Mouse (Mus musculus) cerebellum, adult (tissue): ENCODE results near the gene Pdlim5.
"Not testable (repeated sequence)": the region's sequence is repeated elsewhere in the genome, so short reads cannot be mapped to it uniquely, and the experiment has no call there.

Source experiments
- ATAC-seq: cut with Nextera tagmentation; 2 replicates; pipeline ENCODE4 v1.9.2; 2017; ENCODE audit warnings: mild to moderate bottlenecking, moderate library complexity, mixed read lengths; ENCODE audit not compliant: insufficient number of reproducible peaks, low FRiP score, low TSS enrichment

Gene Pdlim5

GRCm38 (mm10) chr3:142395520-142396193 lies at the start of gene Pdlim5:
TSS of gene Pdlim5 (minus strand) at chr3:142395696.
- peak; percentile 78 for ATAC-seq

GRCm38 (mm10) chr3:142443710-142444043 lies 48.2 kb upstream of the Pdlim5 start:
- no peak for ATAC-seq

GRCm38 (mm10) chr3:142443006-142443709 lies 47.7 kb upstream of the Pdlim5 start:
- ATAC-seq, result peak; percentile 61; the same call in 1 of the 2 replicates

- ATAC-seq, result no peak
Measured at GRCm38 (mm10) chr3:142442161-142442560, 46.7 kb upstream of the Pdlim5 start.

- no peak for ATAC-seq
Measured at GRCm38 (mm10) chr3:142441142-142441541, 45.6 kb upstream of the Pdlim5 start.

GRCm38 (mm10) chr3:142440191-142440590 lies 44.7 kb upstream of the Pdlim5 start:
- no peak for ATAC-seq

- no peak for ATAC-seq
Measured at GRCm38 (mm10) chr3:142439591-142440093, 44.1 kb upstream of the Pdlim5 start.

GRCm38 (mm10) chr3:142438630-142439029 lies 43.1 kb upstream of the Pdlim5 start:
- ATAC-seq, result not testable (repeated sequence)

- ATAC-seq, result no peak
Measured at GRCm38 (mm10) chr3:142436824-142437223, 41.3 kb upstream of the Pdlim5 start.

- ATAC-seq, result no peak
Measured at GRCm38 (mm10) chr3:142436212-142436611, 40.7 kb upstream of the Pdlim5 start.

- no peak for ATAC-seq
Measured at GRCm38 (mm10) chr3:142434786-142435168, 39.3 kb upstream of the Pdlim5 start.

GRCm38 (mm10) chr3:142434127-142434785 lies 38.8 kb upstream of the Pdlim5 start:
- no peak for ATAC-seq

GRCm38 (mm10) chr3:142431481-142431880 lies 36.0 kb upstream of the Pdlim5 start:
- ATAC-seq, result no peak

GRCm38 (mm10) chr3:142430048-142430447 lies 34.6 kb upstream of the Pdlim5 start:
- no peak for ATAC-seq

GRCm38 (mm10) chr3:142426806-142427205 lies 31.3 kb upstream of the Pdlim5 start:
- no peak for ATAC-seq

- no peak for ATAC-seq
Measured at GRCm38 (mm10) chr3:142424134-142424533, 28.6 kb upstream of the Pdlim5 start.

GRCm38 (mm10) chr3:142423501-142423917 lies 28.0 kb upstream of the Pdlim5 start:
- ATAC-seq, result no peak

- ATAC-seq, result no peak
Measured at GRCm38 (mm10) chr3:142422229-142422628, 26.7 kb upstream of the Pdlim5 start.

- ATAC-seq, result no peak
Measured at GRCm38 (mm10) chr3:142421470-142421869, 26.0 kb upstream of the Pdlim5 start.

GRCm38 (mm10) chr3:142417996-142418395 lies 22.5 kb upstream of the Pdlim5 start:
- no peak for ATAC-seq

GRCm38 (mm10) chr3:142413345-142413885 lies 17.9 kb upstream of the Pdlim5 start:
- ATAC-seq, result no peak
